Mouse (Mus musculus) myocyte (in vitro differentiated cells): ENCODE measurements around the gene Zfp592. TPM values are rescaled to one million over a fixed set of nuclear protein-coding genes. Genes with fewer than 3 reads are reported as not detected.

ENCODE experiments used
- H3K27me3 ChIP-seq: one replicate; pipeline ENCODE4 v1.6.1; 2011; ENCODE audit not compliant: control insufficient read depth, insufficient read depth, insufficient read length
- H3K36me3 ChIP-seq: one replicate; pipeline ENCODE4 v1.6.1; 2011; ENCODE audit not compliant: control insufficient read depth, insufficient read depth
- H3K4me2 ChIP-seq: one replicate; pipeline ENCODE4 v1.6.1; 2011; ENCODE audit warnings: low read depth, control low read depth
- H3K4me3 ChIP-seq: one replicate; pipeline ENCODE4 v1.5.1; 2011; ENCODE audit warnings: mild to moderate bottlenecking, control low read depth, moderate library complexity
- H3K79me2 ChIP-seq: one replicate; pipeline ENCODE4 v1.6.1; 2011; ENCODE audit not compliant: control insufficient read depth, insufficient read depth
- H3ac ChIP-seq: one replicate; pipeline ENCODE4 v1.6.1; 2011; ENCODE audit not compliant: control insufficient read depth, insufficient read length
- CEBPB ChIP-seq: IDR thresholded peaks from 2 replicates; pipeline ENCODE4 v1.6.1; 2011; ENCODE audit warnings: mild to moderate bottlenecking, moderate library complexity; ENCODE audit not compliant: poor library complexity, insufficient read depth, severe bottlenecking
- E2F4 ChIP-seq: IDR thresholded peaks from one replicate; pipeline ENCODE4 v1.6.1; 2011; ENCODE audit warnings: mild to moderate bottlenecking, control low read depth, moderate library complexity; ENCODE audit not compliant: insufficient read depth
- MAX ChIP-seq: IDR thresholded peaks from one replicate; pipeline ENCODE4 v1.6.1; 2011; ENCODE audit warnings: low read depth, mild to moderate bottlenecking, control low read depth
- MYOD1 ChIP-seq, 3 experiments: IDR thresholded peaks; one replicate each; pipeline ENCODE4 v1.6.1; 2011; ENCODE audit warnings: control low read depth in 2 of 3, low read depth in 2 of 3, mild to moderate bottlenecking in 2 of 3, moderate library complexity in 1 of 3; ENCODE audit not compliant: insufficient read length in 2 of 3, control insufficient read depth in 1 of 3
- MYOG ChIP-seq, 3 experiments: IDR thresholded peaks; one replicate each; pipeline ENCODE4 v1.6.1; 2011; ENCODE audit warnings: control low read depth in 2 of 3, low read depth in 2 of 3, mild to moderate bottlenecking in 2 of 3; ENCODE audit not compliant: insufficient read length in 2 of 3, control insufficient read depth in 1 of 3, insufficient read depth in 1 of 3
- POLR2A ChIP-seq: IDR thresholded peaks from one replicate; pipeline ENCODE4 v1.6.1; 2011; ENCODE audit warnings: low read depth, mild to moderate bottlenecking, control low read depth, moderate library complexity; ENCODE audit not compliant: insufficient read length
- POLR2AphosphoS2 ChIP-seq: IDR thresholded peaks from one replicate; pipeline ENCODE4 v1.6.1; 2011; ENCODE audit warnings: low read depth, control low read depth; ENCODE audit not compliant: insufficient read length
- REST ChIP-seq: IDR thresholded peaks from one replicate; pipeline ENCODE4 v1.6.1; 2011; ENCODE audit warnings: mild to moderate bottlenecking, control low read depth, moderate library complexity; ENCODE audit not compliant: insufficient read depth, insufficient read length
- SRF ChIP-seq: IDR thresholded peaks from one replicate; pipeline ENCODE4 v1.6.1; 2011; ENCODE audit warnings: low read depth; ENCODE audit not compliant: control insufficient read depth, insufficient read length
- TCF12 ChIP-seq: IDR thresholded peaks from one replicate; pipeline ENCODE4 v1.6.1; 2011; ENCODE audit warnings: mild to moderate bottlenecking, control low read depth; ENCODE audit not compliant: poor library complexity, insufficient read depth, severe bottlenecking
- TCF3 ChIP-seq: IDR thresholded peaks from one replicate; pipeline ENCODE4 v1.6.1; 2011; ENCODE audit warnings: low read depth, control low read depth; ENCODE audit not compliant: insufficient read length
- USF1 ChIP-seq: IDR thresholded peaks from one replicate; pipeline ENCODE4 v1.6.1; 2011; ENCODE audit warnings: low read depth, mild to moderate bottlenecking, control low read depth, moderate library complexity
- polyA plus RNA-seq: library from polyadenylated mRNA; unstranded; fragments of >200 nt; fragmentation: generic; extraction: Trizol; gene quantifications from one replicate; pipeline ENCODE4 v1.2.1, GENCODE M21; 2012; ENCODE audit warnings: missing spikeins

The Zfp592 gene
- polyA plus RNA-seq = 11.9 TPM

GRCm38 (mm10) chr7:80992980-80993833, at the start of gene Zfp592:
Gene Zfp592 (plus strand): TSS chr7:80993681.
- Histone ChIP-seq H3K79me2 (peaks cover 56% of the 10 kb centered on the region), H3K4me2 (peak within 1 kb of the TSS; percentile 95), H3K36me3 (no peaks in the 10 kb centered on the region), H3K27me3 (no peaks in the 10 kb centered on the region), H3K4me3 (peak within 1 kb of the TSS; percentile 81), H3ac (peak within 1 kb of the TSS; percentile 72)
- no peak for TF ChIP-seq TCF12
- no peak for TF ChIP-seq USF1
- no peak for TF ChIP-seq MAX
- peak; percentile 48 for TF ChIP-seq POLR2AphosphoS2
- no peak for TF ChIP-seq E2F4
- peak; percentile 71 for TF ChIP-seq POLR2A
- TF ChIP-seq MYOG (IDR thresholded peaks at IDR 0.05; ENCODE audit: control insufficient read depth in 1 of 3, insufficient read depth in 1 of 3, insufficient read length in 2 of 3, low read depth in 2 of 3) = no peak
- peak in 1 of 3 experiments; percentile 3 for TF ChIP-seq MYOD1 (IDR thresholded peaks at IDR 0.05; ENCODE audit: control insufficient read depth in 1 of 3, insufficient read length in 2 of 3, low read depth in 2 of 3)
- TF ChIP-seq TCF3 = no peak

DNA sequence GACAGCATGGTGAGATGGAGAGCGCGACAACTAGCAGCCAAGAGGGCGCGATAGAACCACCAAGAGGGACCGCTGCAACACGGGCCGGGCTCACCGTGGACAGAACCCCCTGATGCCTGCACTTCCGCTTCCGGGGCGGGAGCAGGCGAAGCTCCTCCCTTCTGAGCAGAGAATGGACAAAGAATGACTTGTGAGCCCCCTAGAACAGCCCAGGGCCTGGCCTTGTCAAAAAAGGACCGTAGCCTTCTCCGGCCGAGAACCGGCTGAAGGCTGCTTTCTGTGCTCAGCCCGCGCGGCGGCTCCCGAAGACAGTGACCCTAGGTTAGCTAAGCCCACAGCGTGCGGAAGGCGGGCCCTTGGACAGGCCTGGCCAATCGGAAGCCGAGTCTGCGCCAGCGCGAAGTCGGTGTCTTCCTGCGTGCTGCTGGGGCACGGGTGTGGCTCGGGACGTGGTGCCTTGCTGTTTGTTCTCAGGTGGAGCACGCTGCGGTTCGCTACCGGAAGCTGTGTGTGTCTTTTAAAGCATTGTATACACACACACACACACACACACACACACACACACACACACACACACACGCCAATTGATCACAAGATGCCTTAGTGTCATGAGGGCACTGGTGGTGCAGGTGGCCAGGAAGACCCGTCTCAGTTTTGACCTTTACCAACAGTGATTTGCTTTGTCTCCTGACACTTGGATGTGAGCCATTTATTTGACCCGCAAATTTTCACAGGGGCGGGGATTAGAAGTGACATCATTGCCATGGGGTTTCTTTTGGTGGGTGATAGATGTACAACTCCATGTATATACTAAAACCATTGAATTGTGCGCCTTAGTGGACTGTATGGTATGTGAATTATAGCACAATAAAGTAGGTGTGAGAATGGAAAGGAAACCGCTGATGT, 45.8 kb upstream of the Zfp592 start, which contains the start of gene Sec11a:
Gene Sec11a, minus strand, starts transcription at position 336 of the 906 bp plus-strand sequence.
- Histone ChIP-seq H3ac (peak within 1 kb of the TSS; percentile 33), H3K79me2 (peaks cover 47% of the 10 kb centered on the region), H3K27me3 (peaks cover 1% of the 10 kb centered on the region), H3K4me2 (peak within 1 kb of the TSS; percentile 97), H3K36me3 (no peaks in the 10 kb centered on the region), H3K4me3 (peak within 1 kb of the TSS; percentile 96)
- TF ChIP-seq E2F4 (peak; percentile 32), MYOD1 (IDR thresholded peaks at IDR 0.05; ENCODE audit: control insufficient read depth in 1 of 3, insufficient read length in 2 of 3, low read depth in 2 of 3) (no peak), POLR2A (peak; percentile 87), POLR2AphosphoS2 (peak; percentile 92)

- H3K79me2 ChIP-seq = peaks cover 10% of the 10 kb centered on the region
- H3K36me3 ChIP-seq = no peaks in the 10 kb centered on the region
- H3K4me3 ChIP-seq = no peak overlapping the region
- no peak overlapping the region for H3ac ChIP-seq
- H3K4me2 ChIP-seq = no peak overlapping the region
- peaks cover 6% of the 10 kb centered on the region for H3K27me3 ChIP-seq
- TF ChIP-seq REST = no peak
- TF ChIP-seq TCF12 = no peak
- no peak for TF ChIP-seq SRF
- no peak for TF ChIP-seq E2F4
- no peak for TF ChIP-seq POLR2A
- TF ChIP-seq MAX = no peak
- no peak for TF ChIP-seq CEBPB
- TF ChIP-seq MYOG (IDR thresholded peaks at IDR 0.05; ENCODE audit: control insufficient read depth in 1 of 3, insufficient read depth in 1 of 3, insufficient read length in 2 of 3, low read depth in 2 of 3) = no peak
- TF ChIP-seq POLR2AphosphoS2 = no peak
- no peak for TF ChIP-seq TCF3
Observed at GRCm38 (mm10) chr7:80951461-80951860, 42.0 kb upstream of the Zfp592 start.

DNA sequence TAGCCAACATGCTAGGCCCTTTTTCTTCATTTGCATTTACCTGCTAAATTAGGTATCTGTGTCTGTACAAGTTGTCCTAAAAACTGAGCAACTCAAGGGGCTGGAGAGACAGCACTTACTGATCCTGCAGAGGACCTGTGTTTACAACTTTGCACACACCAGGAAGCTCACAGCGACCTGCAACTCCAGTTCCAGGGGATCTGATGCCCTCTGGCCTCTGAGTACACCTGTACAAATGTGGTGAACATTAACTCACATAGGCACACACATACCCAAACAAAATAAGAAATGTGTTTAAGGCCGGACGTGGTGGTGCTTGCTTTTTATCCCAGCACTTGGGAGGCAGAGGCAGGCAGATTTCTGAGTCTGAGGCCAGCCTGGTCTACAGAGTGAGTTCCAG, 41.3 kb upstream of the Zfp592 start:
- H3ac ChIP-seq = no peak overlapping the region
- peaks cover 6% of the 10 kb centered on the region for H3K27me3 ChIP-seq
- TF ChIP-seq TCF3 (no peak), POLR2A (no peak), MYOD1 (IDR thresholded peaks at IDR 0.05; ENCODE audit: control insufficient read depth in 1 of 3, insufficient read length in 2 of 3, low read depth in 2 of 3) (no peak), MYOG (IDR thresholded peaks at IDR 0.05; ENCODE audit: control insufficient read depth in 1 of 3, insufficient read depth in 1 of 3, insufficient read length in 2 of 3, low read depth in 2 of 3) (no peak), CEBPB (no peak), USF1 (no peak), E2F4 (no peak), MAX (no peak), SRF (no peak), TCF12 (no peak), REST (no peak), POLR2AphosphoS2 (no peak)
- no peak overlapping the region for H3K4me3 ChIP-seq
- no peaks in the 10 kb centered on the region for H3K36me3 ChIP-seq
- H3K4me2 ChIP-seq = no peak overlapping the region
- peaks cover 3% of the 10 kb centered on the region for H3K79me2 ChIP-seq
